Mouse (Mus musculus) ES-Bruce4 (cell line): ENCODE results near the gene Slc26a10.

Source experiments
- CTCF ChIP-seq: IDR thresholded peaks from one replicate; pipeline ENCODE4 v1.8.1; 2011; ENCODE audit warnings: low read depth, low read length
- EP300 ChIP-seq: IDR thresholded peaks from 2 replicates; pipeline ENCODE4 v1.6.1; 2011; ENCODE audit warnings: low read depth, low read length; ENCODE audit not compliant: insufficient read depth
- POLR2A ChIP-seq: IDR thresholded peaks from one replicate; pipeline ENCODE4 v1.8.1; 2011; ENCODE audit warnings: low read length; ENCODE audit not compliant: insufficient read depth

- TF ChIP-seq CTCF (no peak), POLR2A (no peak), EP300 (no peak)
Measured at GRCm38 (mm10) chr10:127174170-127174569, 6.3 kb downstream of the Slc26a10 start.
